Mouse (Mus musculus): ENCODE measurements at regions not wholly inside any gene's neighbourhood (a gene's known extent, or its start where the extent isn't known, plus 50 kb on each side); places are given as distances from the start of the nearest gene placed in this dataset.
"Not testable (repeated sequence)": the region's sequence is repeated elsewhere in the genome, so short reads cannot be mapped to it uniquely, and the experiment has no call there.

- H3K4me3 ChIP-seq; H3K36me3 ChIP-seq; DNase-seq (ENCODE audit: low spot score); H3K27ac ChIP-seq (replicated peaks); H3K4me1 ChIP-seq; H3K27me3 ChIP-seq (ENCODE audit: low read depth, poor library complexity, severe bottlenecking): not testable (repeated sequence)
- WGBS: 91% methylated on average over 10 of the region's 10 CpGs
- peaks cover 71% of the 10 kb centered on the region for H3K9me3 ChIP-seq (replicated peaks)
These were observed 108.0 kb upstream of the Peg12 start for GRCm38 (mm10) chr7:62572316-62572715.

GRCm38 (mm10) chr7:62571759-62572158 lies 107.4 kb upstream of the Peg12 start:
- Histone ChIP-seq H3K27me3 (ENCODE audit: low read depth, poor library complexity, severe bottlenecking) (no peaks in the 10 kb centered on the region), H3K4me1 (no peaks in the 10 kb centered on the region), H3K9me3 (replicated peaks) (peaks cover 71% of the 10 kb centered on the region), H3K27ac (replicated peaks) (no peak overlapping the region), H3K36me3 (no peaks in the 10 kb centered on the region), H3K4me3 (no peak overlapping the region)
- 91% methylated on average over 9 of the region's 9 CpGs for WGBS
- no peak for DNase-seq (ENCODE audit: low spot score)

- H3K4me3 ChIP-seq: no peak overlapping the region
- H3K27me3 ChIP-seq (ENCODE audit: low read depth, poor library complexity, severe bottlenecking): no peaks in the 10 kb centered on the region
- peaks cover 44% of the 10 kb centered on the region for H3K9me3 ChIP-seq (replicated peaks)
- H3K36me3 ChIP-seq: no peaks in the 10 kb centered on the region
- H3K4me1 ChIP-seq: no peaks in the 10 kb centered on the region
- no peak overlapping the region for H3K27ac ChIP-seq (replicated peaks)
- WGBS: 73% methylated on average over 1 of the region's 1 CpGs
- DNase-seq (ENCODE audit: low spot score): no peak
These were observed 77.9 kb upstream of the Peg12 start for GRCm38 (mm10) chr7:62542187-62542586.

Data from midbrain, embryonic 10.5 days (tissue).